Mouse (Mus musculus) heart, embryonic 13.5 days (tissue): ENCODE results near the gene Serpinb7. TPM values are rescaled to one million over a fixed set of nuclear protein-coding genes. Genes with fewer than 3 reads are reported as not detected.
A peak's percentile ranks its signal among the peaks of the same experiment; 100 is the strongest.

Source experiments
- ATAC-seq: fragments of 200-750 bp; cut with Nextera tagmentation; 2 replicates; pipeline ENCODE4 v1.8.0; 2017; ENCODE audit warnings: moderate TSS enrichment; ENCODE audit not compliant: insufficient number of reproducible peaks, low FRiP score, low TSS enrichment; ENCODE audit errors: extremely low read depth
- H3K27ac ChIP-seq: fragments of 300-500 bp; sonication (generic); replicated peaks from 2 replicates; pipeline ENCODE4 v1.5.1; 2015; ENCODE audit warnings: moderate library complexity, mild to moderate bottlenecking, inconsistent platforms
- H3K27me3 ChIP-seq: fragments of 300-500 bp; sonication (generic); replicated peaks from 2 replicates; pipeline ENCODE4 v1.6.1; 2015; ENCODE audit warnings: mild to moderate bottlenecking, inconsistent platforms
- H3K36me3 ChIP-seq: fragments of 300-500 bp; sonication (generic); 2 replicates; pipeline ENCODE4 v1.6.1; 2015; ENCODE audit warnings: mild to moderate bottlenecking, inconsistent platforms
- H3K4me1 ChIP-seq: fragments of 300-500 bp; sonication (generic); 2 replicates; pipeline ENCODE4 v1.6.1; 2015; ENCODE audit warnings: inconsistent platforms
- H3K4me2 ChIP-seq: fragments of 300-500 bp; sonication (generic); 2 replicates; pipeline ENCODE4 v1.6.1; 2015; ENCODE audit warnings: inconsistent platforms, mild to moderate bottlenecking, moderate library complexity
- H3K4me3 ChIP-seq: fragments of 300-500 bp; sonication (generic); 2 replicates; pipeline ENCODE4 v1.5.1; 2015; ENCODE audit warnings: moderate library complexity, mild to moderate bottlenecking, inconsistent platforms
- H3K9ac ChIP-seq: fragments of 300-500 bp; sonication (generic); 2 replicates; pipeline ENCODE4 v1.6.1; 2015; ENCODE audit warnings: inconsistent platforms, mild to moderate bottlenecking, moderate library complexity
- H3K9me3 ChIP-seq: fragments of 300-500 bp; sonication (generic); 2 replicates; pipeline ENCODE4 v1.6.1; 2016; ENCODE audit warnings: inconsistent platforms
- WGBS: fragments of 180-500 bp; shearing (Covaris S2); methylation state at CpG from one replicate; pipeline ENCODE4 v1.1.7; 2015; ENCODE audit warnings: mixed read lengths; 5-methylcytosine and 5-hydroxymethylcytosine counted together
- polyA plus RNA-seq: library from polyadenylated mRNA; unstranded; fragments of >200 nt; fragmentation: Nextera tagmentation; extraction: Ambion mirVana; gene quantifications from 2 replicates; pipeline ENCODE4 v1.2.1, GENCODE M21; 2015

Serpinb7 gene
- polyA plus RNA-seq, 1 experiment from 2014 or later, result not detected

DNA sequence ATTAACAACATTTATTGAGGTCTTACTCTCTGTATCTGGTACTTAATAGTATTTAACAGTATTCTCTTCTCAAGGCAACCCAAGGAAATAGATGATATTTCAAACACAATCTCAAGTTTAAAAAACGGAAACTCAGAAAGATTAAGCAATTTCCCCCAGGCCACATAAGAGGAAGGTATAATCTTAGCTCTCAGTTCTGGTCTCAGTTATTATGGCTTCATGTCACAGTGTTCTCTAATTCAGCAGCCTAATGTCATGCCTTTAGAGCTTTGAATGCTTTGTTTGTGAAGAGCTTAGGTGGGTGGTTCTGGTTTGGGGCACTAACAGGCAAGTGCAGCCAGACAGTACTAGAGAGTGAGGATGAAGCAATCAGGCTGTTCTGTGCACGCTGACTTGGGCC is 9.7 kb upstream of the Serpinb7 start:
- Histone ChIP-seq H3K27ac (no peak overlapping the region), H3K36me3 (no peaks in the 10 kb centered on the region), H3K4me2 (no peak overlapping the region), H3K9me3 (no peaks in the 10 kb centered on the region), H3K4me1 (no peaks in the 10 kb centered on the region), H3K27me3 (no peaks in the 10 kb centered on the region), H3K9ac (no peak overlapping the region), H3K4me3 (no peak overlapping the region)
- WGBS, result 73% methylated on average over 2 of the region's 2 CpGs
- ATAC-seq, result no peak

DNA sequence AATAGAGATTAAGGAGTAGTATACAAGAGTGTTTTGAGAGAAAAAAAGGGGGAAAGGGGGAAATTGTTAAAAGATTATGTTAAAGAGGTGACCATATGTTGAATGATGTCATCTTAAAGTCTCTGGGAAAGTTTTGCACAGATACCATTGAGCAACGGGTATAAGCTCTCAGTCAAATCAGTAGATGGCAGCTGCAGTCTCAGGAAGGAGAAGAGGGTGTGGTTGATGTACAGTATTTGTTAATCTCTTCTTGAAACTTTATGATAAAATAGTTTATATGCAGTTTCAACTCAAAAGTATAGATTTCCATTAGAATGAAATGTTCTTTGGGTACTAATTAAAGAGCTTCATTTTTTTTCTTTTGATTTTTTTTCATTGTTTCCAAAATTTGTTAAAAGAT is 2.0 kb upstream of the Serpinb7 start:
- 55% methylated on average over 1 of the region's 1 CpGs for whole genome bisulfite sequencing
- Histone ChIP-seq H3K4me2 (no peak overlapping the region), H3K36me3 (no peaks in the 10 kb centered on the region), H3K9me3 (no peaks in the 10 kb centered on the region), H3K4me3 (no peak overlapping the region), H3K9ac (no peak overlapping the region), H3K27me3 (no peaks in the 10 kb centered on the region), H3K4me1 (no peaks in the 10 kb centered on the region), H3K27ac (no peak overlapping the region)
- no peak for ATAC-seq

DNA sequence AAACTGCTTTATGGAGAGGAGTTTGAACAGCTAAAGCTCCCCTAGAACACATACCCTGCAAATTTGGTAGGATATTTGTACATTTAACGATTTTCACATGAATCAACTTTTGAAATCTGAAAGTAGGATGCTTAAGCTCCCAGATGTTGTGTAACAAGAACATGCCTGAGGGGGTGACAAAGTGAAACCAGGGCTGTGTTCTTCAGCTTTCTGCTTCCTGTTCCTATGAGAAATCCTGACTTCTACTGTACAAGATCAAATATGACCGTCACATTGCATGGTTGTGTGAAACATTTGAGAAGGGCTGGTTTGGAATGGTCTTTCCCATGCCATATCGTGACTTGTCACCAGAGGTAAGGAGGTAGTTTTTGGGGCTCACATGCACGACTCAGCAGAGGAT is 2.6 kb downstream of the Serpinb7 start:
- no peak for ATAC-seq
- H3K4me3 ChIP-seq, result no peak overlapping the region
- no peaks in the 10 kb centered on the region for H3K9me3 ChIP-seq
- 67% methylated on average over 4 of the region's 4 CpGs for WGBS
- no peaks in the 10 kb centered on the region for H3K36me3 ChIP-seq
- H3K9ac ChIP-seq, result no peak overlapping the region
- no peaks in the 10 kb centered on the region for H3K27me3 ChIP-seq
- H3K4me2 ChIP-seq, result no peak overlapping the region
- no peaks in the 10 kb centered on the region for H3K4me1 ChIP-seq
- no peak overlapping the region for H3K27ac ChIP-seq

DNA sequence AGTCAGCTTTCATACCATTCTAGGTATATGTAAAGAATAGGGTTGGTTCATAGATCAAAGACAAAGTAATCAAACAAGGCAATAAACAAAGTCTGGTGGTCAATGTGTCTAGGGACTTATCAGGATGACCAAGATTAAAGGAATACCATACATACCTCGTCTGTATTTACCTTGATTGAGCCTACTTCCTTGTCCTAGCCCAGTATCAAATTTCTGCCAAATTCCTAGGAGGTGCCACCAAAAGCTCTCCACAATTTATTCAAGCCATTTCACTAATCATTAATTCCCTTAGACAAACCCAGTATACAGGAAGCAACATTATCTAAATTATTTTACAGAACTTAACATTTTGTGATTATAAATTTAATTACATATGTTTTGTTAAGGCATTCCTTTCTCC is 15.2 kb downstream of the Serpinb7 start:
- Histone ChIP-seq H3K27ac (no peak overlapping the region), H3K4me3 (no peak overlapping the region), H3K9ac (no peak overlapping the region), H3K27me3 (no peaks in the 10 kb centered on the region), H3K9me3 (no peaks in the 10 kb centered on the region), H3K4me1 (no peaks in the 10 kb centered on the region), H3K4me2 (no peak overlapping the region), H3K36me3 (no peaks in the 10 kb centered on the region)
- 6% methylated on average over 1 of the region's 1 CpGs for WGBS
- no peak for ATAC-seq

DNA sequence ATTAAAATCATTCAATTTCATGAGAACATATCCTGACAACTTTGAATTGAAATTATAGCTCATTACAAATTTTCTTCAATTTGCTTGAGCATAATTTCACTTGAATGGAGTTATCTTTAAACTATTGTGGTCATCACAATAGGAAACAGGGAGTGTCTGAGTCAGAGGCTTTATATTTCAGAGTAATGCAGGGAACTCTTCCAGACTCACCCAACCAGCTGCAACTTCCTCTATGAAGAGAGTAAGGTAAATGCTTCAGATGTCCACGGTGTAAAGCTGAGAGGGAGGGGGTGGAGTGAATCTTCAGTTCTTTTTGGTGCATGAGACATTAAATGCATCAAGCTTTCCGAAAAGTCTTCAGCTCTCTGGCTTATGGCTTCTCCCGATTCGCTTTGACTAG is 23.0 kb downstream of the Serpinb7 start:
- Histone ChIP-seq H3K9me3 (no peaks in the 10 kb centered on the region), H3K4me1 (no peaks in the 10 kb centered on the region), H3K9ac (no peak overlapping the region), H3K4me3 (no peak overlapping the region), H3K27me3 (no peaks in the 10 kb centered on the region), H3K36me3 (no peaks in the 10 kb centered on the region), H3K27ac (no peak overlapping the region), H3K4me2 (no peak overlapping the region)
- no peak for ATAC-seq
- 75% methylated on average over 4 of the region's 4 CpGs for WGBS

DNA sequence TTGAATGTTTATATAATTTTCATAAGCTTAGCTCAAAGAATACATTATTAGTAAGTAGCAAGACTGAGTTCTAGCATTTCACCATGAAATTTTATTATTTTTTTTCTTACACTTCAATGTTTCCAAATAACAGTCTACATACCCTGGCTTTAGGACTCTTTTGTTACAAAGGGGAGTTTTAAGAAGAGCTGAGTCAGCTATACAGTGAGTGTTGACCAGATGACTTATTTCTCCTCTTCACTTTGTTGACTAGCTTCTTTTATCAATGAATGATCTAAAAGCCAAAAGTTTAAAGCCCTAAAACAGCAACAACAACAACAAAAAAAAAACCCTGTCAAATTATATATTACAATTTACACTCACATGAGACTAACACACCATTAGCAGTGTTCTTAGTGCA is 31.8 kb downstream of the Serpinb7 start:
- no peak overlapping the region for H3K4me3 ChIP-seq
- no peaks in the 10 kb centered on the region for H3K27me3 ChIP-seq
- no peaks in the 10 kb centered on the region for H3K36me3 ChIP-seq
- no peak overlapping the region for H3K27ac ChIP-seq
- ATAC-seq, result no peak
- no peaks in the 10 kb centered on the region for H3K9me3 ChIP-seq
- no peak overlapping the region for H3K4me2 ChIP-seq
- no peak overlapping the region for H3K9ac ChIP-seq
- no peaks in the 10 kb centered on the region for H3K4me1 ChIP-seq

DNA sequence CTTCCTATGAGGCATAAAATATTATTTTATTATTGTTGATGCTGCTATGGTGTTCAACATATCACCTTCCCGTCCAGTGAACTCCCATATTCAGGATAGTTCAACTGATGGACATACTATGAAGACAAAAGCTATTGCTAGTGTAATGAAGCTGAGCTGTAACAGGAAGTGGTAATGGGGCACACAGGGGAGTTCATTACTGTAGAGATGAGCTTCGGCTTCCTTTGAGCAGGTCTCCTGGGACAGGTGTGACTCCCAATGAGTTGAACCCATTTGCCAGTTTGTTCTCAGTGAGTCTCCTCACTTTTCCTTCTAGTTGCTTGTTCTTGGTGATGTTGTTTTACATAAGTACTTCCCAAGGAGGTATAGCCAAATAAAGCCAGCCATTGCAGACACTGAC is 36.1 kb downstream of the Serpinb7 start:
- no peaks in the 10 kb centered on the region for H3K4me1 ChIP-seq
- ATAC-seq, result no peak
- H3K4me3 ChIP-seq, result no peak overlapping the region
- 65% methylated on average over 2 of the region's 2 CpGs for WGBS
- H3K27me3 ChIP-seq, result no peaks in the 10 kb centered on the region
- no peak overlapping the region for H3K4me2 ChIP-seq
- H3K9ac ChIP-seq, result no peak overlapping the region
- H3K27ac ChIP-seq, result no peak overlapping the region
- H3K36me3 ChIP-seq, result no peaks in the 10 kb centered on the region
- no peaks in the 10 kb centered on the region for H3K9me3 ChIP-seq

DNA sequence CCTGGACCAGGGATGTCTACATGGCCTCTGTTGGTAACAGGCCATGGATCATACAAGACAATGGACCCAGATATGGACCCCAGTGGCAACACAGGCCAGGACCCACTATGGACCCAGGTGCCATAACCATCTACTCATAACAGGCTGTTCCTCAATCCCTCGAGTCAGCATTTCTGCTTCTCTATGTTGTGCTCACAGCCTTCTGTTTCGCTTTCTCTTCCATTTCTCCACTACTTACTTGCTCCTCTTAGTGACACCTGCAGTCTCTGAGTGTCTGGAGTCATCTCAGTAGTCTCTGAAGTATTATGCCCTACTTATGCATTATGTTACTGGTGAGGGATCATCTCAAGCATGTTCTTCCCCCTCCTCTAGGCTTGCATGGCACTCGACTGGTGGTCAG is 40.0 kb downstream of the Serpinb7 start:
- H3K4me3 ChIP-seq, result no peak overlapping the region
- H3K4me2 ChIP-seq, result no peak overlapping the region
- no peaks in the 10 kb centered on the region for H3K27me3 ChIP-seq
- H3K9me3 ChIP-seq, result no peaks in the 10 kb centered on the region
- WGBS, result 81% methylated on average over 3 of the region's 3 CpGs
- H3K27ac ChIP-seq, result no peak overlapping the region
- H3K36me3 ChIP-seq, result no peaks in the 10 kb centered on the region
- no peak overlapping the region for H3K9ac ChIP-seq
- no peak for ATAC-seq
- no peaks in the 10 kb centered on the region for H3K4me1 ChIP-seq

DNA sequence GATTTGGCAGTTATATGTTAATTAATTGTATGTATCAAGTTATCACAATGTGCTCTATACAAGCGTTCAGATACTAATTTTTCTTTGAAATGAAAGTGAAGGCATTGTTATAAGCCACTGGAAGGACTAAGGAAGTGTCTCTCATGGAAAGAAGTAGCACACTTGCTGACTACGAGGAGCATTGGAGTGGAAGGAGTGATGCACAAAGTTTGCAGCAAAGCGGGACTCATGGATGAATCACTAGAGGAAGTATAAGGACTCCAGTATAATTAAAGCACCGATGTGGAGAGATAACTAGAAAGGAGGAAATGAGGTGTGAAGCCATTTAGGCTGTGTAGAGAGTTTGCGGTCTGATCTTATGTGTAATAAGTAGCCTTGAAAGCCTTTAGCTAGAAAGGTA is 45.9 kb downstream of the Serpinb7 start:
- Histone ChIP-seq H3K27ac (no peak overlapping the region), H3K9me3 (no peaks in the 10 kb centered on the region), H3K36me3 (no peaks in the 10 kb centered on the region), H3K4me2 (no peak overlapping the region), H3K4me3 (no peak overlapping the region), H3K4me1 (no peaks in the 10 kb centered on the region), H3K27me3 (no peaks in the 10 kb centered on the region), H3K9ac (no peak overlapping the region)
- ATAC-seq, result no peak
- 69% methylated on average over 5 of the region's 5 CpGs for WGBS

DNA sequence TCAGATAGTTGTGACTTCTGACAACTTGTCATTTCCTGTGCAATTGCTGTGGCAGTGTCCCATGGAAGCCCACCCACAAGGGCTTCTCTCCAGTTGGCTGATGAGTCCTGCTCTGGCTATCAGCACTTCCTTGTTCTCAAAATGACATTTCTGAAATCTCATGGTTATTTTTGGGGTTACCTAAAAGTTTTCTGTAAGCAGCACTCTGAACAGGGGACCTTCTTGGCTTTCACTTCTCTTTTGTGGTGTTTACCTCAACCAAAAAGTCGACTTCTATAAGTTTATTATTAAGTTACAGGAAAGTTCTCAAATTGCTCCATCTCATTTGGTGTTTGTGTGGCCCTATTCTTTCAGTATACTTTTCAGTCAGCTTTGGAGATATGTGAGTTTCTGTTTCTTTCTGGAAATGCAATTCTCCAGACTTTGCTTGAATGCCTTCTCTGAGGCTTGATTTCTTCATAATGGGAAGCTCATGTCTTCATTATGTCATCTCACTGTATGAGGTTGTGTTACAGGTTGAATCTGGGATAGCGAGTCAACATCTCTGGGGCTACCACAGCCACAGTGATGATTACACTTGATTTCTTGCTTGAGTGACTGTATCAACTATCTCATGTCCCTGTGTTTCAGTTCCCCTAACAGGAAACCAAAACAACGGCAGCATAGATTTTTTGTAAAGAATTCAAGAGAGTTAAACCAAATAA is 47.9 kb downstream of the Serpinb7 start:
- H3K36me3 ChIP-seq, result no peaks in the 10 kb centered on the region
- H3K4me1 ChIP-seq, result no peaks in the 10 kb centered on the region
- ATAC-seq, result no peak
- H3K27me3 ChIP-seq, result no peaks in the 10 kb centered on the region
- WGBS, result 65% methylated on average over 3 of the region's 3 CpGs
- no peak overlapping the region for H3K27ac ChIP-seq
- no peak overlapping the region for H3K4me2 ChIP-seq
- no peak overlapping the region for H3K9ac ChIP-seq
- H3K4me3 ChIP-seq, result no peak overlapping the region
- no peaks in the 10 kb centered on the region for H3K9me3 ChIP-seq

DNA sequence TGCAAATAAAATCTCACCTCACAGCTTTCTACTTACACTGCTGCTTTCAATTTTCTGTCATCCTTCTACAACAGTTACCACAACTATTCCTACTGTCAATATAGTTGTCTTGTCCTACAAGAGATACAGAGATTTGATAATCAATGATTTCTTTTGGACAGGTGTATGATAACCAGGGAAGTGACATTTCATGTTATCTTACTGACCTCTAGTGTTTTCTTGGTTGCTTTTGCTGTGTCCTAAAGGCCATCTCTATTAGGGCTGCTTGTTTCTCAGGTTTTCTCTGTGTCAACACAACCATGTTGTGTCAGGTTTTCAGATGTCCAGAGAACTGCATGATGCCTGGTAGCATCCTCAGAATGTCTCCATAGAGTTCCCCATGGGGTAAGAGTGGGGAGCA is 80.5 kb downstream of the Serpinb7 start:
- Histone ChIP-seq H3K4me2 (no peak overlapping the region), H3K9me3 (no peaks in the 10 kb centered on the region), H3K4me3 (no peak overlapping the region), H3K27ac (no peak overlapping the region), H3K9ac (no peak overlapping the region), H3K27me3 (no peaks in the 10 kb centered on the region), H3K36me3 (no peaks in the 10 kb centered on the region), H3K4me1 (no peaks in the 10 kb centered on the region)
- ATAC-seq, result no peak

DNA sequence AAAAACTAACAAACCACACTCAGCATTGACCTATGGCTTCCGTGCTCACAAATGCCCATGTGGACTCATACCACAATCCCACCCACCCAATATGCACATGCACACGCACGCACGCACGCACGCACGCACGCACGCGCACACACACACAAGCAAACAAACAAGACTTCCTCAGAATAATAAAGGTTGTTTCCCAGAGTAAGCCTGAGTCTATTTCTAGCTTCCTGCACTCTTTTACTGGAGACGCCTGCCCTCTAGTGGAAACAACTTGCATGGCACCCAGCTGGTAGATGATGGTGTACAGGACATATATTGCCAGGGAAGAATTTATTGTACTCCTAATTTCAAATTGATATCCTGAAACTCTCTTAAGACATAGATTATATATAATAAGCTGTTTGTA is 82.0 kb downstream of the Serpinb7 start:
- H3K36me3 ChIP-seq, result no peaks in the 10 kb centered on the region
- no peak overlapping the region for H3K4me3 ChIP-seq
- no peak overlapping the region for H3K27ac ChIP-seq
- H3K4me1 ChIP-seq, result no peaks in the 10 kb centered on the region
- H3K9ac ChIP-seq, result 0 out of 2 replicates have a peak overlapping the region, but pooled peaks have one; percentile 3
- ATAC-seq, result no peak
- peak overlapping the region; percentile 43 for H3K4me2 ChIP-seq
- 23% methylated on average over 11 of the region's 11 CpGs for WGBS
- no peaks in the 10 kb centered on the region for H3K9me3 ChIP-seq
- no peaks in the 10 kb centered on the region for H3K27me3 ChIP-seq
